Mouse (Mus musculus): Measurements from ENCODE around the gene Ptgis. TPM values are rescaled to one million over a fixed set of nuclear protein-coding genes. Genes with fewer than 3 reads are reported as not detected.
"Not testable (repeated sequence)": the region's sequence is repeated elsewhere in the genome, so short reads cannot be mapped to it uniquely, and the experiment has no call there.

Gene Ptgis
- total RNA-seq, 2 experiments from 2014 or later = 3.0 TPM

GRCm38 (mm10) chr2:167208984-167209383 is 31.4 kb downstream of the Ptgis start:
- no peak for DNase-seq (ENCODE audit: extremely low spot score in 1 of 2, low spot score in 2 of 2)
- intact Hi-C loops (cut with DNase I) = no loop called here

DNA sequence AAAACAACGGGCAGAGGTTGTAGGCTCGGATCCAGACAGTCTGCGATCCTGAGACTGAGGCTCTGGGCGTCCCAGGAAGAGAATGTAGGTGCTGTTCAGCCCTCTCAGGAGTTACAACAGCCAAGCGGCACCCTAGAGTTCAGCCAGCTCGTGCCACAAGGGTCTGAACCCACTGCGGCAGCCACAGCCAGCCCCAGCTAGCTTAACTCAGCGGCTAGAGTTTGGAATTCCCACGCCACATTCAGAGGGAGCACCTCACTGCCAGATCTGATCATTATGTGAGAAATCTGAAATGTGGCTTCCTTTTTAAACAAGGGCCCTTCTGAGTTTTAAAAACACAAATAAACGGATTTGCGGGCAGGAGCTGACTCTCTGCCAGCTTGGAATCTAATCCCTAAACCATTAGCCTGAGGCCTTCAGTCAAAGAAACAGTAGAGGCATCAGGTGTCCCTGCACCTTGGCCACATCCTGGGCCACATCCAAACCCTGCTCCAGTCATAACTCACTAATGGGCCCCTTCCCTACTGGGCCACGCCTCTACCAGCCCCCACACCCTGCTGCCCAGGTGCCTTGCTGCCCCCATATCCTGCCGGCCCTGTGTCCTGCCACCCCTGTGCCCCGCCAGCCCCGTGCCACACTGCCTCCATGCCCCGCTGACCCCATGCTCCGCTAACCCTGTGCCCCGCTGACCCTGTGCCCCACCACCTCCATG is 34.3 kb downstream of the Ptgis start:
- intact Hi-C loops (cut with DNase I) = no loop called here
- no peak for DNase-seq (ENCODE audit: extremely low spot score in 1 of 2, low spot score in 2 of 2)

DNA sequence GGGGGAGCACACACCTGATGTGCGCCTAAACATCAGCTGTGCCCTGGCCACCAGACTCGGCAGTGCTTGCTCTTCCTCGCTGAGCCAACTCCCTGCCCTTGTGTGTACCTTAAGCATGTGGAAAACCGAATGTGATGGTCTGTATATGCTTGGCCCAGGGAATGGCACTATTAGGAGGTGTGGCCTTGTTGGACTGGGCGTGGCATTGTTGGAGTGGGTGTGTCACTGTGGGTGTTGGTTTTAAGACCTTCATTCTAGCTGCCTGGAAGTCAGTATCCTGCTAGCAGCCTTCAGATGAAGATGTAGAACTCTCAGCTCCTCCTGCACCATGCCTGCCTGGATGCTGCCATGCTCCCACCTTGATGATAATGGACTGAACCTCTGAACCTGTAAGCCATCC is 35.7 kb downstream of the Ptgis start:
- DNase-seq (ENCODE audit: extremely low spot score in 1 of 2, low spot score in 2 of 2) = not testable (repeated sequence)
- intact Hi-C loops (cut with DNase I) = loop anchor here (5.0 kb wide), 1 partner anchor 132 kb away; no protein-coding TSS in a partner anchor

DNA sequence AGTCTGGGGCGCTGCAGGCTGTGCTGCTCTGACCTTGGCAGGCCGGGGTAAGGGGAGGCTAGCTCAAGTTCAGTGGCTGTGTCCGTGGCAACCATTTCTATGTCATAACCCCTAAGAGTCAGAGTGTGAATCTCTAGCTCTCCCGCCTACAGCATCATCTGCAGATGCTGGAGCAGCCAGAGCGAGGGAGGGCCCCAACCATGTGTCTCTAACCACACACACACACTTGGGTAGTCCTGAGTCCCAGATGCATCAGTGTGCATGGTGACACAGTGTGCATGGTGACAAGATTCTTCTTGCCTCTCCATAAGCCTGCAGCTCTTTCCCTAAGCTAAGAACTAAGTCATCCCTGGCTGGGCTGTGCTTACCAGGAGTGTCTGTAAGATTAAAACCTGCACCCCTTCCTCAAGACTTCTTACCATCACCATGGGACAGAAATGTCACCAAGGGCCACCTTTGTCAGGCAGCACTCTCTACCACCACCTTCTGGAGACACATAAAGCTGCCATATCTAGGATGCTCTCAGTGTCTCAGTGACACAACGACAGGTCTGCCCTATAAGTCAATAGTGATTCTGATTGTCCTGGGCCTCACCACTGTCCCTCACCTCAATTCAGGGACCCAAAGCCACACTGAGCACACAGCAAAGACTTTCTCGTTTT is 36.8 kb downstream of the Ptgis start:
- intact Hi-C loops (cut with DNase I) = loop anchor here (5.0 kb wide), 1 partner anchor 131 kb away; no protein-coding TSS in a partner anchor
- DNase-seq (ENCODE audit: extremely low spot score in 1 of 2, low spot score in 2 of 2) = no peak

GRCm38 (mm10) chr2:167201463-167202291 is 38.7 kb downstream of the Ptgis start:
- intact Hi-C loops (cut with DNase I) = loop anchor here (5.0 kb wide), 1 partner anchor 129 kb away; no protein-coding TSS in a partner anchor
- DNase-seq (ENCODE audit: extremely low spot score in 1 of 2, low spot score in 2 of 2) = peak; percentile 87 to 92

DNA sequence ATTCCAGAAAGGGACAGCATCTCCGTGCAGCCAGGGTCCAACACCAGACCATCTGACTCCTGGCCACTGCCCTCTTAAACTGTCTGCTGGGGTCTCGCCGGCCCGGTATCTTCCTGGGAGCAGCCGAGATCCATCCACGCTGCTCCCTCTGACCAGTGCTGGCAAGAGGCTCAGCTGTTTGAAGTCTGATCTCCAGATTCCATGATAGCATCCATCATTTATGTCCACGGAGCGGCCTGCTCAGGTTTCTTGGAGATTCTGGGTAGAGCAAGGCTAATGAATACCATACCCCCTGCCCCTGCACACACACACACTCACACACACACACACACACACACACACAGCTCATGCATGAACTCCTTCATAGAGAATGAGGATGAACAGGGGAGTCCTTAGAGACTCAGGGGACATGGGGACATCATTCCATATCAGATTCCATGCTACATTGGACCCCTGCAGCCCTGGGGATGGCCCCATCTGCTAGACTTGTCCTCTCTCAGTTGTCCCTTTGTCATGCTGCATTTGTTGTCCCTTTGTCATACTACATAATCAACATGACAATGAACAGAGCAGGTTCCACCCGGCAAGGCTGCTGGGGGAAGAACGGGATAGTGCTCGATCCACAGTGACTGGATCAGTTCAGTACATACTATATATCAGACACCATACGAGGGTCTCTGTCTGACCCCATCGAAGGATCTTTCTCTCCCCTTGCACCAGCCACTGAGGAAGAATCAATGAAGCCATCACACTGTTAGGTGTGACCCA is 41.6 kb downstream of the Ptgis start:
- intact Hi-C loops (cut with DNase I) = no loop called here
- DNase-seq (ENCODE audit: extremely low spot score in 1 of 2, low spot score in 2 of 2) = no peak

GRCm38 (mm10) chr2:167193361-167193760 is 47.0 kb downstream of the Ptgis start:
- intact Hi-C loops (cut with DNase I) = no loop called here
- DNase-seq (ENCODE audit: extremely low spot score in 1 of 2, low spot score in 2 of 2) = no peak

GRCm38 (mm10) chr2:167190076-167190399 is 50.4 kb downstream of the Ptgis start, which contains the start of gene Kcnb1:
Kcnb1 (minus strand) TSS chr2:167190155.
- DNase-seq (ENCODE audit: extremely low spot score in 1 of 2, low spot score in 2 of 2) = peak; percentile 76 to 89
- intact Hi-C loops (cut with DNase I) = loop anchor here (2.0 kb wide), 1 partner anchor 77 kb away; no protein-coding TSS in a partner anchor

DNA sequence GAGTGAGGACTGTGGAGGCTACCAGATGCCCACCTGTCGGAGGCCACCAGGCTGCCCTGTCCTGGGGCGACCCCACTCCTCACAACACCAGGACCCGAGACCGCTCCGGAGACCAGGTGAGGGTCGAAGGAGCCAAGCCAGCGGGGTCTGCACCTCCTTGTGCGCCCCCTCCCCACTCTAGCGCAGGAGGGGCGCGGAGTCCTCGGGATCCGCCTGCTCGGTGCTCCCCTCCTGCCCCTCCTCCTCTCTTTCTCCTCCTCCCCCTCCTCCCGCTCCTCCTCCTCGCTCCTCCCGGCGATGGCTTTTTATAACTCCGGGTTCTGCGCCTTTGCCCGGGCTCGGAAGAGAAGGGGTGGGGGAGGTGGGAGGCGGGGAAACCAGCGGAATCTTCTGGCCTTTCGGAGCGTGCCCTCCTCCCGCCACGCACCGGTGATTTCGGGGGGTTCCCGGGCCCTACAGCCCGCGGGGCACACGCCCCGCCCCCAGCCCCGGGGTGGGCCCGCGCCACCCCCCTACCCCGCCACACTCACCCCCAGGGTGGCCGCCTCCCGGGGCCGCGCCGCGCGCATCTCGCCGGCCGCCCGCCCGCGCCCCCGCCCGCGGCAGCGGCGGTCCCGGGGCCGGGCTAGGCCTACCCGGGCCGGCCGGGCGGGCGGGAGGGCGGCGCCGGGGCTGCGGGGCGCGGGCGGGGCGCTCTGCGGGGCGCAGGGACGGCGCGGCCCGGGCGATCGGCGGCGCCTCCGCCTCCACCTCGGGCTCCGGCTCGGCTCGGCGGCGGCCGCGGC is 50.9 kb downstream of the Ptgis start:
- DNase-seq (ENCODE audit: extremely low spot score in 1 of 2, low spot score in 2 of 2) = peak in 1 of 2 experiments; percentile 60
- intact Hi-C loops (cut with DNase I) = loop anchor here (2.0 to 10.0 kb wide), 2 partner anchors 55 to 77 kb away; no protein-coding TSS in a partner anchor

DNA sequence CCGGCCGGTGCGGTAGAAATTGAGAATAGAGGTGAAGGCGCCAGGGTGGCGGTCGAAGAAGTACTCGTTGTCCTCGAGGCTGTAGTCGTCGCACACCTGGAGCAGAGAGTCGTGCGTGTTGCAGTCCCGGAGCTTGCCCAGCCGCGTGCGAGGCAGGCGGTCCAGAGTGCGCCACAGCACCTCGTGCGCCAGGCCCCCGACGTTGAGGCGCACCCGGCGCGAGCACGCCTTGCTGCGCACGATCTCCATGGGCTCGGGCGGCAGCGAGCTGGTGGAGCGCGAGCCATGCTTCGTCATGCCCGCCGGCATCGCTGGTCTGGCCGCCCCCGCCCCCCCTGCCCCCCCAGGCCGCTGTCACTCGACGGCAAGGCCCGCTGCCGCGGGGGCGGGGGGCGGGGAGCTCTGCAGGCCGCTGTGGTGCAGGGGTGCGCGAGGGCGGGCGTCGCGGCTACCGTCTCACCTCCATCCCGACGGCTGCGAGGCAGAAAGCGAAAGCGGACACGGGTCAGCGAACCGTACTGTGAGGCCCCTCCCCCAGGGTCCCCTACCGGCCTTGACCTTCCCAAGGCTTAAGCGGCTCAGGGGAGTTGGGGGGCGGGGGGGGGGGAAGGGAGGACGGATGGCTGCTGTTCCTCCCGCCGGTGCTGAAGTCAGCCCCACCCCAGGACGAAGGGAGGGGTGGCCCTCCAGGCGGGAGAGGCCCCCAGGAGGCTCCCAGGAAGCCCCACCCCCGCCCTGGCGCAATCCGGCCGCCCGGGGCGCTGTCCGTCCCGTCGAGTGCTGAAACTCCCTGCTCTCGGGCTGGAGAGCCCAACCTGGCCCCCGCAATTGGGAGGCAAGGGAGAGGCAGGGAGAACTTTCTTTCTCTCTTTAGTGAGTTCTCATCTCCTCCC is 51.8 kb downstream of the Ptgis start:
- intact Hi-C loops (cut with DNase I) = loop anchor here (10.0 kb wide), 1 partner anchor 54 kb away; no protein-coding TSS in a partner anchor
- DNase-seq (ENCODE audit: extremely low spot score in 1 of 2, low spot score in 2 of 2) = peak in 1 of 2 experiments; percentile 84

- intact Hi-C loops (cut with DNase I) = loop anchor here (10.0 kb wide), 1 partner anchor 52 kb away; no protein-coding TSS in a partner anchor
- no peak for DNase-seq (ENCODE audit: extremely low spot score in 1 of 2, low spot score in 2 of 2)
Observed at GRCm38 (mm10) chr2:167187119-167187518, 53.3 kb downstream of the Ptgis start.

- intact Hi-C loops (cut with DNase I) = loop anchor here (10.0 kb wide), 1 partner anchor 52 kb away; no protein-coding TSS in a partner anchor
- DNase-seq (ENCODE audit: extremely low spot score in 1 of 2, low spot score in 2 of 2) = no peak
Observed at GRCm38 (mm10) chr2:167186544-167186943, 53.9 kb downstream of the Ptgis start.

GRCm38 (mm10) chr2:167186003-167186402 is 54.4 kb downstream of the Ptgis start:
- DNase-seq (ENCODE audit: extremely low spot score in 1 of 2, low spot score in 2 of 2) = no peak
- intact Hi-C loops (cut with DNase I) = loop anchor here (10.0 kb wide), 1 partner anchor 51 kb away; no protein-coding TSS in a partner anchor

DNA sequence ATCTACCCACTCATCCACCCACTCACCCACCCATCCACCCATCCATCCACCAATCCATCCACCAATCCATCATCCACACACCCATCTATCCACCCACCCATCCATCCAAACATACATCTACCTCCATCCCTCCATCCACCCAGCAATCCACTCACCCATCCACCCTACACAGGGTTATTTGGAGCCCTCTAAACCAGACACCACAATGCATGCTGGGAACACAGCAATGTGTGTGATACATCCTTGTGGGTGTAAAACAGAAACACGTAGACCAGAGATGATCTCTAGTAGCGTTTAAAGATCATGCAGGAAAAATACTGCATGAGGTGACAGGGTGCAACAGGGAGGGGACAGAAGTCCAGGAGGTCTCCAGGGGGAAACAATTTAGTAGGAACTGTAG is 55.0 kb downstream of the Ptgis start:
- no peak for DNase-seq (ENCODE audit: extremely low spot score in 1 of 2, low spot score in 2 of 2)
- intact Hi-C loops (cut with DNase I) = loop anchor here (10.0 kb wide), 1 partner anchor 51 kb away; no protein-coding TSS in a partner anchor

DNA sequence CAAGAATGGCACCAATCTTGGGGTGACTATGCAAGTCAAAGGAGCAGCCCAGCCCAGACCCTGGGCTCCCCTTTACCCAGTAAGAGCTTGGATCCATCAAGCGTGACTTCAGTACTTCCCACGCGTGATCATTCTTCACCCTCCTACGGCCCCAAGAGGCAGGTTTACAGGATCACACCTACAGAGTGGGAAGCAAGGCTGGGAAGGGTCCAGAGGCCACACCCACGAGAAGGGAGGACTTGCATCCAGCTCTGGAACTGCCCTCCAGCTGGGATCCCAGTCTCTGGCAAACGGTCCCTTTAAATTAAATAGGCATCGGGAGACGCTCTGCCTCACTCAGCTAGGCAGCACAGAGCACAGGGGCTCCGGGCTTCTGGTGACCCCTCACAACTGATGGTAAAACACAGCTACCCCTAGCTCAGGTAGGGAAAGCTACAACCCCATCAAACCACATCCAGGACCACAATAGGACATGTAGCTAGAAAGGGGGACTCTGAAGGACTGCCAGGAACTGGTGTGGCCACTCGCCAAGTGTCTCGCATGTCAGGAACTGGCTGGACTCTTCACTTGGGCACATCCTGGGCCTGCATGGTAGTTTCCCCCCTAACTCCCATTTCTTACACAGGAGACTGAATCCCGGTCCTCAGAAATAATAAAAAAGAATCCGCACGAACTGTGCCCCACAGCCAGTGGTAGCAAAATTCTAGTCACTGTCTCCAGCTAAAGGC is 58.6 kb downstream of the Ptgis start:
- intact Hi-C loops (cut with DNase I) = loop anchor here (10.0 kb wide), 1 partner anchor 47 kb away; no protein-coding TSS in a partner anchor

DNA sequence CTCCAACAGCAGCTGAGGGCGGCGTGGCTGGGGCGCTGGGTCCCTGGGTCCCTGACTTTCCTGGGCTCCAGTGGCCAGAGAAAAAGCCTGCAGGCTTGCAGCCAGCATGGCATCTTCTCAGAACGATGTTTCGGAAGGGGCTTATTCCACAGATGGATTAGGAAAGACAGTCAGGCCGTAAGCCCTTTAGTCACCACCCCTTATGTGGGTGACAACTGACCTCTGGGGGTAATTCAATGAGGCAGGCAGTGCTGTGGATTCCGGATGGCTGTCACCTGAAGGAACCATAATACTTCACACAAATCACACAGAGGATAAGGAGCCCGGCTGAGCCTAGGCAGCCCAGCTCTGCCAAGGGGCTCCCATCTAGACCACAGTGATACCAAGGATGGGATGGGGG is 59.3 kb downstream of the Ptgis start:
- DNase-seq (ENCODE audit: extremely low spot score in 1 of 2, low spot score in 2 of 2) = no peak
- intact Hi-C loops (cut with DNase I) = loop anchor here (10.0 kb wide), 1 partner anchor 46 kb away; no protein-coding TSS in a partner anchor

More for the DNA sequence above, 58.6 kb downstream of the Ptgis start:
- DNase-seq (ENCODE audit: extremely low spot score in 1 of 2, low spot score in 2 of 2) = no peak
